9 mouse cellular contexts compared by ENCODE assay signal in the genomic region with DNA sequence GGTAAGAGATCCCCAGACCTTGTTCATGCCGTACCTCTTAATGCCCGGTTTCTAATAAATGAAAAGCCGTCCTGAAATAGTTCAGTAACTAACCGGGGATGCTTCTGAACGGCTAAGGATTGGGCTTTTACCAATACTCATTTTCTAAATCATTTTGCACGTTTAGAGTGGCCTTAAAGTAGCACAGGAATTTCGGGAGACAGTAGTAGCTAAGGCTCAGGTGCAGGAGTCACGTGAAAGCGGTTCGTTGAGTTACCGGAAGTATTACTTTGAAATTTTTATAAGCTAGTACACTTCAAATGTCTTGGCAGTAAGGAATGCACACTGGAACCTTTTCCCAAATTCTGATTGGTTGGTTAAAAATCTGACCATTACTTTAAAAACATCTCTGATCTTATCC. TPM values are rescaled to one million over a fixed set of nuclear protein-coding genes. Genes with fewer than 3 reads are reported as not detected.
DNase-seq lines count a peak whose midpoint lies in the region; ATAC-seq and TF ChIP-seq lines count a peak whose summit lies in the region.
"Not testable (repeated sequence)": the region's sequence is repeated elsewhere in the genome, so short reads cannot be mapped to it uniquely, and the experiment has no call there.
"Had no signal": no experiment of that assay in that cellular context is flagged by ENCODE, and none has a peak within 500 bp of the region (broad histone marks: within the 10 kb centered on the region; RNA-seq: fewer than 3 reads in every experiment).

No protein-coding gene starts in this region.

- ATAC-seq in embryonic facial prominence, embryonic 11.5 days (replicated peaks; ENCODE audit: insufficient number of reproducible peaks, low FRiP score, low TSS enrichment, low read depth); hindbrain, embryonic 15.5 days (ENCODE audit: low FRiP score, low read depth); kidney, postnatal 0 days (replicated peaks; ENCODE audit: low FRiP score, low read depth); liver, embryonic 16.5 days (ENCODE audit: low read depth); midbrain, postnatal 0 days (ENCODE audit: low FRiP score): not testable (repeated sequence)

- TF ChIP-seq POLR2A in ES-Bruce4 (IDR thresholded peaks at IDR 0.05; ENCODE audit: insufficient read depth, low read length); thymus, adult 2 months (IDR thresholded peaks at IDR 0.05; ENCODE audit: control insufficient read depth, extremely low read depth, insufficient read depth, low read length, poor library complexity): not testable (repeated sequence)

- not testable (repeated sequence) for H3K4me2 ChIP-seq in embryonic facial prominence, embryonic 11.5 days (ENCODE audit: low read depth, low read length)
- peak overlapping the region; percentile 48 for H3K4me2 ChIP-seq in hindbrain, embryonic 15.5 days
- H3K4me2 ChIP-seq in kidney, postnatal 0 days (ENCODE audit: low read length): peak overlapping the region; percentile 41
- peak overlapping the region; percentile 43 for H3K4me2 ChIP-seq in liver, embryonic 16.5 days (ENCODE audit: low read depth, low read length)
- H3K4me2 ChIP-seq in midbrain, postnatal 0 days (ENCODE audit: low read depth, low read length, poor library complexity, severe bottlenecking): peak overlapping the region; percentile 34; the same call in 1 of the 2 replicates

- TF ChIP-seq EP300 in ES-Bruce4 (IDR thresholded peaks at IDR 0.05; ENCODE audit: insufficient read depth, low read depth, low read length): not testable (repeated sequence)

- not testable (repeated sequence) for H3K9me3 ChIP-seq in ES-Bruce4 (replicated peaks; ENCODE audit: control insufficient read depth, insufficient read depth, low read length, poor library complexity, severe bottlenecking); embryonic facial prominence, embryonic 11.5 days (replicated peaks; ENCODE audit: control insufficient read depth, low read length); hindbrain, embryonic 15.5 days; kidney, postnatal 0 days (replicated peaks; ENCODE audit: low read length); liver, embryonic 16.5 days (replicated peaks; ENCODE audit: control insufficient read depth, low read length); midbrain, postnatal 0 days (ENCODE audit: low read length)

- H3K27ac ChIP-seq in ES-Bruce4 (ENCODE audit: insufficient read depth, low read length); embryonic facial prominence, embryonic 11.5 days (replicated peaks; ENCODE audit: low read depth, low read length); hindbrain, embryonic 15.5 days (replicated peaks); kidney, postnatal 0 days; liver, embryonic 16.5 days (ENCODE audit: low read length); midbrain, postnatal 0 days (ENCODE audit: low read depth, low read length): not testable (repeated sequence)
- peak overlapping the region; percentile 78 for H3K27ac ChIP-seq in gastrocnemius, adult 2 months
- H3K27ac ChIP-seq in thymus, adult 2 months (ENCODE audit: control insufficient read depth, insufficient read depth, low read length): peak overlapping the region; percentile 86; the same call in 1 of the 2 replicates

- H3K36me3 ChIP-seq in ES-Bruce4 (ENCODE audit: control insufficient read depth, insufficient read depth, low read length, poor library complexity, severe bottlenecking): peaks cover 23% of the 10 kb centered on the region
- not testable (repeated sequence) for H3K36me3 ChIP-seq in embryonic facial prominence, embryonic 11.5 days (replicated peaks; ENCODE audit: control insufficient read depth, insufficient read depth, low read depth, low read length); midbrain, postnatal 0 days (ENCODE audit: insufficient read depth, low read length)
- peaks cover 14% of the 10 kb centered on the region for H3K36me3 ChIP-seq in hindbrain, embryonic 15.5 days
- H3K36me3 ChIP-seq in kidney, postnatal 0 days (ENCODE audit: insufficient read depth, low read length): peaks cover 15% of the 10 kb centered on the region
- peaks cover 12% of the 10 kb centered on the region for H3K36me3 ChIP-seq in liver, embryonic 16.5 days (ENCODE audit: control insufficient read depth, insufficient read depth)
- peaks cover 22% of the 10 kb centered on the region for H3K36me3 ChIP-seq in thymus, adult 2 months (ENCODE audit: control insufficient read depth, insufficient read depth, low read length)

- intact Hi-C loops in gastrocnemius, adult 2 months (cut with DNase I): not testable (repeated sequence)

- not testable (repeated sequence) for DNase-seq in embryonic facial prominence, embryonic 11.5 days (ENCODE audit: low spot score); gastrocnemius, adult 2 months; kidney, postnatal 0 days (ENCODE audit: low spot score); midbrain, postnatal 0 days (ENCODE audit: low spot score)
- peak; percentile 25 for DNase-seq in thymus, adult 2 months

- peak overlapping the region; percentile 69 for H3K4me3 ChIP-seq in ES-Bruce4 (ENCODE audit: low read depth, low read length)
- peak overlapping the region; percentile 44 for H3K4me3 ChIP-seq in embryonic facial prominence, embryonic 11.5 days (ENCODE audit: low read depth, low read length)
- H3K4me3 ChIP-seq in gastrocnemius, adult 2 months: peak overlapping the region; percentile 74
- peak overlapping the region; percentile 52 for H3K4me3 ChIP-seq in hindbrain, embryonic 15.5 days
- H3K4me3 ChIP-seq in kidney, postnatal 0 days (replicated peaks; ENCODE audit: low read depth, low read length): peak overlapping the region; percentile 44
- H3K4me3 ChIP-seq in liver, embryonic 16.5 days (ENCODE audit: low read depth, low read length): peak overlapping the region; percentile 66
- H3K4me3 ChIP-seq in midbrain, postnatal 0 days (ENCODE audit: low read depth, low read length): peak overlapping the region; percentile 40
- H3K4me3 ChIP-seq in thymus, adult 2 months (ENCODE audit: control insufficient read depth, insufficient read depth, low read length): peak overlapping the region; percentile 68

- WGBS in embryonic facial prominence, embryonic 11.5 days: under 1% methylated on average over 10 of the region's 11 CpGs
- WGBS in hindbrain, embryonic 15.5 days: under 1% methylated on average over 11 of the region's 11 CpGs
- WGBS in kidney, postnatal 0 days: under 1% methylated on average over 9 of the region's 11 CpGs
- WGBS in liver, embryonic 16.5 days (ENCODE audit: insufficient replicate concordance): 0% methylated on average over 11 of the region's 11 CpGs
- WGBS in midbrain, postnatal 0 days: 2% methylated on average over 10 of the region's 11 CpGs
- WGBS in thymus, adult 2 months: 0% methylated on average over 11 of the region's 11 CpGs

- H3K9ac ChIP-seq in ES-Bruce4 (ENCODE audit: low read depth, poor library complexity, severe bottlenecking): peak overlapping the region; percentile 93
- not testable (repeated sequence) for H3K9ac ChIP-seq in embryonic facial prominence, embryonic 11.5 days (replicated peaks; ENCODE audit: low read length); hindbrain, embryonic 15.5 days; kidney, postnatal 0 days (ENCODE audit: low read depth, low read length); liver, embryonic 16.5 days (ENCODE audit: low read depth, low read length); midbrain, postnatal 0 days (replicated peaks; ENCODE audit: low read length, poor library complexity, severe bottlenecking)

- not testable (repeated sequence) for TF ChIP-seq CTCF in ES-Bruce4 (IDR thresholded peaks at IDR 0.05; ENCODE audit: low read depth, low read length); gastrocnemius, adult 2 months (IDR thresholded peaks at IDR 0.05); kidney, postnatal 0 days (IDR thresholded peaks at IDR 0.05; ENCODE audit: low read depth); midbrain, postnatal 0 days (IDR thresholded peaks at IDR 0.05); thymus, adult 2 months (IDR thresholded peaks at IDR 0.05; ENCODE audit: borderline replicate concordance, control insufficient read depth, extremely low read depth, insufficient read depth, low read length, poor library complexity)

- H3K27me3 ChIP-seq in ES-Bruce4 (ENCODE audit: control insufficient read depth, insufficient read depth, low read length, poor library complexity, severe bottlenecking); embryonic facial prominence, embryonic 11.5 days (ENCODE audit: control insufficient read depth, insufficient read depth, low read length); hindbrain, embryonic 15.5 days; kidney, postnatal 0 days (ENCODE audit: insufficient read depth, low read length); liver, embryonic 16.5 days (ENCODE audit: control insufficient read depth, insufficient read depth, low read depth, low read length); midbrain, postnatal 0 days (ENCODE audit: insufficient read depth, low read length); thymus, adult 2 months (ENCODE audit: control insufficient read depth, insufficient read depth, low read length): not testable (repeated sequence)

- H3K4me1 ChIP-seq in ES-Bruce4 (ENCODE audit: control insufficient read depth, insufficient read depth, low read length); embryonic facial prominence, embryonic 11.5 days (ENCODE audit: control insufficient read depth, insufficient read depth, low read length); hindbrain, embryonic 15.5 days (replicated peaks); kidney, postnatal 0 days (replicated peaks; ENCODE audit: insufficient read depth, low read length); liver, embryonic 16.5 days (ENCODE audit: control insufficient read depth, low read depth, low read length); midbrain, postnatal 0 days (ENCODE audit: insufficient read depth, low read length): not testable (repeated sequence)
- peaks cover 14% of the 10 kb centered on the region for H3K4me1 ChIP-seq in thymus, adult 2 months (replicated peaks; ENCODE audit: control insufficient read depth, insufficient read depth, low read length)

RNA-seq across cellular contexts. Expression of a gene that starts 0.7 kb away (rescaled TPM):
- polyA plus RNA-seq in ES-Bruce4 (2011; ENCODE audit: insufficient read depth, insufficient read length, low read depth, missing spikeins): 77.8 and 78.5 TPM in 2 replicates
- polyA plus RNA-seq in embryonic facial prominence, embryonic 11.5 days (2014; fragmentation: Nextera tagmentation; extraction: Ambion mirVana): 58.8 and 65.7 TPM in 2 replicates
- total RNA-seq in gastrocnemius, adult 2 months (2021): 10 to 100 TPM; 17.3 to 22.9 TPM
- 27.8 and 28.6 TPM in 2 replicates for polyA plus RNA-seq in hindbrain, embryonic 15.5 days (2015; fragmentation: Nextera tagmentation; extraction: Ambion mirVana)
- polyA plus RNA-seq in kidney, postnatal 0 days (2015; fragmentation: Nextera tagmentation; extraction: Ambion mirVana): 28.7 and 33.1 TPM in 2 replicates
- polyA plus RNA-seq in liver, embryonic 16.5 days (2015; fragmentation: Nextera tagmentation; extraction: Ambion mirVana): 9.3 and 9.9 TPM in 2 replicates
- total RNA-seq in midbrain, postnatal 0 days (2014; rRNA removed): 13.2 and 19.1 TPM in 2 replicates
- polyA plus RNA-seq in midbrain, postnatal 0 days (2015; fragmentation: Nextera tagmentation; extraction: Ambion mirVana): 16.6 and 17.9 TPM in 2 replicates
- 6.4 and 6.6 TPM in 2 replicates for polyA plus RNA-seq in thymus, adult 2 months (2012; rRNA removed)

RNA-seq across cellular contexts. Expression of a gene that starts 18.1 kb away (rescaled TPM):
- polyA plus RNA-seq in ES-Bruce4 (2011; ENCODE audit: insufficient read depth, insufficient read length, low read depth, missing spikeins): 2.2 and 2.4 TPM in 2 replicates
- 16.4 and 18.0 TPM in 2 replicates for polyA plus RNA-seq in embryonic facial prominence, embryonic 11.5 days (2014; fragmentation: Nextera tagmentation; extraction: Ambion mirVana)
- 10 to 100 TPM; 14.1 to 16.9 TPM for total RNA-seq in gastrocnemius, adult 2 months (2021)
- 17.6 and 17.7 TPM in 2 replicates for polyA plus RNA-seq in hindbrain, embryonic 15.5 days (2015; fragmentation: Nextera tagmentation; extraction: Ambion mirVana)
- 92.4 and 98.7 TPM in 2 replicates for polyA plus RNA-seq in kidney, postnatal 0 days (2015; fragmentation: Nextera tagmentation; extraction: Ambion mirVana)
- polyA plus RNA-seq in liver, embryonic 16.5 days (2015; fragmentation: Nextera tagmentation; extraction: Ambion mirVana): 17.2 and 19.6 TPM in 2 replicates
- total RNA-seq in midbrain, postnatal 0 days (2014; rRNA removed): 12.9 and 17.4 TPM in 2 replicates
- polyA plus RNA-seq in midbrain, postnatal 0 days (2015; fragmentation: Nextera tagmentation; extraction: Ambion mirVana): 12.6 and 15.1 TPM in 2 replicates
- polyA plus RNA-seq in thymus, adult 2 months (2012; rRNA removed): 69.4 and 79.8 TPM in 2 replicates

RNA-seq across cellular contexts. Expression of a gene that starts 18.4 kb away (rescaled TPM):
- 0.26 TPM in 1 of 2 replicates, not detected in the other for polyA plus RNA-seq in ES-Bruce4 (2011; ENCODE audit: insufficient read depth, insufficient read length, low read depth, missing spikeins)
- polyA plus RNA-seq in embryonic facial prominence, embryonic 11.5 days (2014; fragmentation: Nextera tagmentation; extraction: Ambion mirVana): 0.25 and 0.57 TPM in 2 replicates
- total RNA-seq in gastrocnemius, adult 2 months (2021): under 1 TPM in 1 of 2 experiments, not detected in 1; 0.38 TPM
- 0.57 TPM in 1 of 2 replicates, not detected in the other for polyA plus RNA-seq in hindbrain, embryonic 15.5 days (2015; fragmentation: Nextera tagmentation; extraction: Ambion mirVana)
- 0.62 and 0.89 TPM in 2 replicates for polyA plus RNA-seq in kidney, postnatal 0 days (2015; fragmentation: Nextera tagmentation; extraction: Ambion mirVana)
- not detected in 2 replicates for polyA plus RNA-seq in liver, embryonic 16.5 days (2015; fragmentation: Nextera tagmentation; extraction: Ambion mirVana)
- 3.5 and 5.8 TPM in 2 replicates for total RNA-seq in midbrain, postnatal 0 days (2014; rRNA removed)
- 0.48 TPM in 1 of 2 replicates, not detected in the other for polyA plus RNA-seq in midbrain, postnatal 0 days (2015; fragmentation: Nextera tagmentation; extraction: Ambion mirVana)
- polyA plus RNA-seq in thymus, adult 2 months (2012; rRNA removed): 4.3 and 8.5 TPM in 2 replicates
- total RNA-seq: granulocyte monocyte progenitor cell, adult 5-6 weeks had no signal
